Mouse (Mus musculus) cerebellum, adult 9-11 months (tissue): ENCODE results near the gene Flot1.

Source experiments
- DNase-seq: peaks from one replicate; pipeline ENCODE4 v3.0.0; 2022

Flot1 gene

GRCm38 (mm10) chr17:35868961-35869345, 45.9 kb downstream of the Flot1 start:
- DNase-seq, result no peak

DNA sequence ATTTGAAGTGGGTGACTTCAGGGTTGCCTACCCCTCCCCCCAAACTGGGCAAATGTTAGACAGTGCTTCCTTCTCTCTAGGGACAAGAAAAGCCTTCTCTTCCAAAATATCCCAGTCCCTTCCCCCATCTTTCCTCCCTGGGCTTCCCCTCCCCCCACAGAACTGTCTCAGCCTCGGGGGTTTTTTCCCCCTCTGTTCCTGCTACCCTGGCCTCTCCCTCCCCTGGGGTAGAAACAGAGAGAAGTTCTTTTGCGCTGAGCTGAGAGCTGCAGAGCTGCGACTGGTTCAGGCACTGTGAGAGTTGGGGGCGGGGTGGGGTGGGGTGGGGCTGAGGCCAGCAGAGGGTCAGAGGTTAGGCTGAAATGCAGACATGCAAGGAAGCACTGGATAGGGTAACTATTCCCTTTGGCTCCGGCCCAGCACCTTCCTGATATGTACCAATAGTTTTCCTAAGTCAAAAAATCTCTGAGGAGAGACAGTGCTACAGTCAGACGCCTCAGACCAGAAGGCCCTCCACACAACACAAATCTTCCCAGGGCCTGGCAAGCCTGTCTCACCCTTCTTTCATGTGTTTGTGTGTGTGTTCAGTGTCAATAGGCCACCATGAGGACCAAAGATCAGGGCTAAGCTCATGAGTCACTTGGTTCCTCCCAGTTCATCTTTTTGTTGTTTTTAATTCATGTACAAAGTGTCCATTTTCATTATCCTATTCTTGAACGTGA, 46.5 kb downstream of the Flot1 start:
- DNase-seq, result no peak

- DNase-seq, result no peak
Observed at GRCm38 (mm10) chr17:35870151-35870883, 47.3 kb downstream of the Flot1 start.

DNA sequence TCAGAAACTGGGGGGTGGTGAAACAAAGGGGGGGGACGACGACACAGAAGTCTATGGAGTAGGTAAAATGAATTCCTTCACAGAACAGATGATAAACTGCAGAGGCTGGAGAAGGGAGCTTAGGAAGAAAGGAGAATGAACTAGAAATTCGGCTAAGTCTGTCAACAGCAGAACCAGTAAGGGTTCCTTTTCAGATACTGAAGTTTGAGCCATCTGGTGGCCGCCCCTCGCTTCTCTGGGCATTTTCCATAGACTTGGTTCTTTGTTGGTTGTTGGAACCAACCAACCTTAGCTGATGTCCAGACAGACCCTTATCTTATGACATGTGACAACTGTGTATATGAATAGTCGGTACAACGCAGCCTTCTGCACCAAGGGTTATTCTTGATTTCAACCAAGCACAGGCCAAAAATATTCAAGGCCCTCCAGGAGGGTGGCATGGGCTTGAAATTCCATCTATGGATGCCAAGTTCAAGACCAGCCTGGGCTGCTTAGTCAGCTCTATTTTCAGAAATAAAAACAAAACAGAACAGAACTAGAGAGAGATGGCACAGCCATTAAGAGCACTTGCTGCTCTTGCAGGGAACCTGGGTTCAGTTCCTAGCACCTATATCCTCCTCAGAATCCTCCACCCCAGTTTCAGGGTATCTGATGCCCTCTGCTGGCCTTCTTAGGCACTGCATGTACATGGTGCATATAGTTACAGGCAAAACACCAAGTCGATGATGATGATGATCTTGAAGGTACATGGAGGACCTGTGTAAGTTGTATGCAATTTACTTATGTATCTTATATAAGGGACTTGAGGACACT, 48.1 kb downstream of the Flot1 start:
- DNase-seq, result no peak

DNA sequence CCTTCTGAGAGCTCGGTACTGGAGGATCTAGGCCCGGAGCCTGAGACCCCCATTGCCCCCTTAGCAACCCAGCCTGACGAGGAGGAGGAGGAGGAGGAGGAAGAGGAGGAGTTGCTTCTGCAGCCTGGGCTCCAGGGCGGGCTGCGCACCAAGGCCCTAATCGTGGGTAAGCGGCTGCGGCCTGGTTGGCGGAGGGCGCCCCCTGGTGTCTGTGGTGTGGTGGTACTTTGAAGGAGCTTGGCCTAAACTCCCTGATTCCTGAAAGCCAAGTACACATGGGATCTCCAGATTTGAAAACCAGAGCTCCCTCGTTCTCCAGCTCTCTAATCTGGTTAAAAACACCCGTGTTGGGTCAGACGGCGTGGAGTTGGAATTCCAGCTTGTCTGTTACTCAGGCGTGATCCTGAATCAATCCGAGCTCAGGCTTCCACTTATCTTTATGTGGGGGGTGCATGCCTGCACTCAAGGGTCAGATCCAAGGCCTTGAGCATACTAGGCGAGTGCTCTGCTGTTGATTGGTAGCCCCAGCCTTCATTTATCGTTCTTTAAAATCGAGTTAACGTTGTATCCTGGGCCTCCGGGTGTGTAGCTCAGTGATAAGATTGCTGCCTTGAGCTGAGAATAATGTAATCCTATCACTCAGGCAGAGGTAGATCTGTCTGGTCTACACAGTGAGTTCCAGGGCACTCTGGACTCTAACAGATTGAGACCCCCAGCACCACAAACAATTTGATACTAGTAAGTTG, 50.9 kb downstream of the Flot1 start:
- peak; percentile 87 for DNase-seq

- DNase-seq, result peak; percentile 58
Observed at GRCm38 (mm10) chr17:35874721-35875120, 51.7 kb downstream of the Flot1 start.

DNA sequence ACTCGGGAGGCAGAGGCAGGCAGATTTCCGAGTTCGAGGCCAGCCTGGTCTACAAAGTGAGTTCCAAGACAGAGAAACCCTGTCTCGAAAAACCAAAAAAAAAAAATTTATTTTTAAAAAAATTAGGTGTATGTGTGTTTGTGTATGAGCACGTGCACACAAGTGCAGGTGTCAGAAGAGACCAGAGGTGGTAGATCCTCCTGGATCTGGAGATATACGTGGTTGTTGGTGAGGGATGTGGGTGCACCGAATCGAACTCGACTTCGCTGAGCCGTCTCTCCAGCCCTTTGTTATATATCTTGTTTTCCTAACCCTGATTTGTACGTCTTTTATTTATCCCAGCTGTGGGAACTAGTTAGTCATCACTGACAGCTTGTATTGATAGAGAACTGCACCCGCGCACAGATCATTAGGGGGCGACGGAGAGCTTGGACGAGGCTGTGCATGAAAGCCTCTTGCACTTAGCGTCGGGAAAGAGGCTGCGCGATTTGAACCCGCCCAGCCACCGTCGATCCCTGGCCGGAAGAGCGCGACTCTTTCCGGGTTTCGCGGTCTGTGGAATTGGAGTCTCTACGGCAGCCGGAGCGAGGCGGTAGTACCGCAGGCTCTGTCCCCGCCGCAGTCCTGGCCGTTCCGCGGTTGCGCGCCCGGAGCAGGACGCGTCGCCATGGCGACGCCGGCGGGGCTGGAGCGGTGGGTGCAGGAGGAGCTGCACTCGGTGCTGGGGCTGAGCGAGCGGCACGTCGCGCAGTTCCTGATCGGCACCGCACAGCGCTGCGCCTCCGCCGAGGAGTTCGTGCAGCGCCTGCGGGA, 56.4 kb downstream of the Flot1 start, which contains the start of gene Dhx16:
Gene Dhx16, plus strand, starts transcription at position 575 of the 813 bp plus-strand sequence.
- DNase-seq, result peak; percentile 95
